Mouse (Mus musculus) gastrocnemius, postnatal 25 days (tissue): Measurements from ENCODE around the gene Hba-a1. TPM values are rescaled to one million over a fixed set of nuclear protein-coding genes. Genes with fewer than 3 reads are reported as not detected.
"Not testable (repeated sequence)": the region's sequence is repeated elsewhere in the genome, so short reads cannot be mapped to it uniquely, and the experiment has no call there.

Experiments used
- DNase-seq: peaks from one replicate; pipeline ENCODE4 v3.0.0; 2022
- total RNA-seq, 2 experiments: library from RNA; stranded (reverse); gene quantifications; 1 replicate in 1 of 2; 2 replicates in 1 of 2; pipeline ENCODE4 v1.2.3; 2021

Gene Hba-a1
- total RNA-seq, 2 experiments from 2014 or later, result 451 to 2,047 TPM

DNA sequence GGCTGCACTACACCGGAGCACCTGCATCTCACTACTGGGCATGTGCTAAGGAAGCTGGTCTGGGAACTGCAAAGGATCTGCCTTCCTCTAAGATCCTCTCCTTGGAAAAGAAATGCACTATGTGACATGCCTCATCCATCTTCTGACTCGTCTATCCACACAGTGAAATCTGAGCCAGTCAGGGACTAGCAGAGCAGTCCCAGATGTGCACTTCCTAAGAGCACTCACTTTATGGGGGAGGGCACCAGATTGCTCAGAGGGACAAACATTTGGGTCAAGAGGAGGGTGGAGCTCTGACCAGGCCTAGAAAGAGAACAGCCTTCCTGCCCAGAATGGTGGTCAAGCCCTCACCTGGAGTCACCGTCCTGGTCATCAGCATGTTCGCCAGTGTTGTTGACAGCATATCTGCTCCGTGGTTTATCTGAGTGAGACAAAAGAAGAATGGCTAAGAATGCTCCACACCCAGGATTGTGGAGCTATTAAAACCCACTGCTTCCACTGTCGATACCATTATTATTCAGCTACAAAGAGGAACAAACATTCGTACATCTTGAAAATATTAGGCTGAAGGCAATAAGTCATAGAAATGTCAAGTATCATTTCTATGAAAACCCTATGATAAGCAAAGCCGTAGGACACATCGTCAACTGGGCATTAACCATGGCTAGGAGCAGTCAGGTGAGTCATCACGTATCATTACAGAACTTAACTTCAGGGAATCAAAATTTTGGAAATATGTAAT, 20.5 kb upstream of the Hba-a1 start:
- no peak for DNase-seq

GRCm38 (mm10) chr11:32265117-32265738, 18.1 kb upstream of the Hba-a1 start:
- DNase-seq, result no peak

GRCm38 (mm10) chr11:32266194-32266593, 17.1 kb upstream of the Hba-a1 start:
- DNase-seq, result no peak

DNA sequence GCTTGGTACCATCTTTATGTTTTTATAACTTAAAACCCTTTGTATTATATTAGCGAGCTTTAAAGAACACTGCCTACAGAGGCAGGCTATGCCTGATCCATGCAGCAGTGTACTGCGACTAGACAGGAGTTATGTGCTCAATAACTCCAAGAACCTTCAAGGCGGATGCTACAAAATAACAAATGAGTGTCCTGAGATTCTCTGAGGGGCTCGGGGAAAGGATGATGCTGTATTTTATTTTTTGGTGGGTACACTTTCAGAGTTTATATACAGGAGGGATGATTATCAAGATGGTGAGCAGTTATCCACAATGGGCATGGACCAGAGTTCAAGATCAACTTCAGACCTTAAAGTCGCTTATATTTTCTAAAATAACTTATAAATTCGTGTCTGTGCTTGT, 16.5 kb upstream of the Hba-a1 start:
- DNase-seq, result no peak

GRCm38 (mm10) chr11:32267188-32267884, 16.0 kb upstream of the Hba-a1 start, which contains the start of gene Nprl3:
TSS of gene Nprl3 (minus strand) at chr11:32267707.
- peak; percentile 96 for DNase-seq

- DNase-seq, result no peak
Observed at GRCm38 (mm10) chr11:32267964-32268363, 15.3 kb upstream of the Hba-a1 start.

DNA sequence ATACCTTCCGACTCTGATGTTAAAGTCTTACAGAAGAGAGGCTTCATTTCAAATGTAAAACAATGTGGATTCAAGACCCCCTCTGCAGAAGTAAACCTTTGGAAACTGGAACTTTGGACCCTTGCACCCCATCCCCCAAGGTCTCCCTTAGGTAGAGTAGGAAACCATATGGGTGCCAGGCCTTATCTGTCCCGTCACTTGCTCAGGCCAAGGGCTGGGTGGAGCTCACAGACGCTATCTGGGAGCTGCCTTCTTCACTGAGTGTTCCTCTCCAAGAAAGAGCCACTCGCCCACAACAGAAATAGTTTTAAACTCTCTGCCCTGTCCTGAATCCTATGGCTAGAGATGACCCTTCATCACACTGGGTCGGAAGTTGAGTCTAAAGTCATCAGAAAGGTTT, 14.4 kb upstream of the Hba-a1 start:
- DNase-seq, result no peak

GRCm38 (mm10) chr11:32271178-32271577, 12.1 kb upstream of the Hba-a1 start:
- DNase-seq, result no peak

DNA sequence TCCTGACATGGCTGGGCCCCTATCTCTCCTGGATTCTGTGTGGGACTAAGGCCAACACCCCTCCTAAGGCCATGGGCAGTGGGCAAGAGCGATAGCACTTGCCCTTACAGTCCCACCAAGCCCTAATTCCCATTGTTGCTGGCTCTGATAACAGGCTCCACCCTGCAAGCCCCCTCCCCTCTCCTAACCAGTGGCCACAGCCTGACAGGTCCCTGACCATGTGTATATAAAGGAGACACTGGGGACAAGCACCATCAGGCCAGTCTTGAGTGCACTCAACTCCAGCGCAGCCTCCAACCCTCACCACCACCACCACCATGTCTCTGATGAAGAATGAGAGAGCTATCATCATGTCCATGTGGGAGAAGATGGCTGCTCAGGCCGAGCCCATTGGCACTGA, 7.0 kb upstream of the Hba-a1 start, which contains the start of gene Hba-x:
Hba-x (plus strand) TSS at position 54 of the 400 bp plus-strand sequence.
- DNase-seq, result no peak

- DNase-seq, result no peak
Observed at GRCm38 (mm10) chr11:32277736-32278457, 5.4 kb upstream of the Hba-a1 start.

DNA sequence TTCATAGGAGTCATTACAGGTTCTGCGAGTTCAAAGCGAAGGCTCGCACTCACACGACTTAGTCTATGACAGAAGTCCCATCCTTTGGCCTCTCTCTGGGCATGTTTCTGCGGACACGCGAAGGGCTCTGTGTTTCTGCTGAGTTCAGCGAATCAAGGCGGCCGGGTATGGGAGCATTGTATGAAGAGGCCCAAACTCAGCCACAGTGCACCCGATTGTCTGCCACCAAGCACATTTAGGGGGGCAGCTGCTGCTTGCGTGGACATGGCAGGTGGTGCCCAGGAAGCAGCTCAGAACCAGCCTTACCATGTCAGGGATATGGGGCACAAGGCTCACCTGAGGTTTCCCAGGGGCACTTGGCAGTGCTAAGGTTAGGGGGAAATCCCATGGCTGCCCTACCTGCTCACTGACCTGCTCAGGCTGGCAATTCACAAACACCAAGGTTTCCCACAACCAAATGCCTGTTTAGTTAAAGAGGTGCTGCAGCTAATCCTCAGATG, 4.8 kb upstream of the Hba-a1 start:
- DNase-seq, result no peak

DNA sequence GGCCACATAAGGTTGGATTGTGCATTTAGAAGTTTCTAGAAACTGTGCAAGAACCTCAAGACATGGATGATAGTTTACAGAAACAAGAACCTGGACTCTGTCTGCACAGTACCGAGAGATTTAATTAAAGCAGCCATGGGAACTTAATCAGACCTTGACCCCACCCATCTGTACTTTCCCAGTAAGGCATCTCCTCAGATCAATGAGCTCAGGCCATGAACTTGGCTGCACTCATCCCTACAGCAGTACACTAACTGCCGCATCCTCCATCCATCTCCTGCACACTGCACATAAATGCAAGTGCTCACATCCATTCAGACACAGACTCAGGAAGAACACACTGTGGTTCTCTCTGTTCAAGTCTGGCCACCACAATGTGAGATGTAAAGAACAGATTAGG, 2.7 kb upstream of the Hba-a1 start:
- DNase-seq, result no peak

DNA sequence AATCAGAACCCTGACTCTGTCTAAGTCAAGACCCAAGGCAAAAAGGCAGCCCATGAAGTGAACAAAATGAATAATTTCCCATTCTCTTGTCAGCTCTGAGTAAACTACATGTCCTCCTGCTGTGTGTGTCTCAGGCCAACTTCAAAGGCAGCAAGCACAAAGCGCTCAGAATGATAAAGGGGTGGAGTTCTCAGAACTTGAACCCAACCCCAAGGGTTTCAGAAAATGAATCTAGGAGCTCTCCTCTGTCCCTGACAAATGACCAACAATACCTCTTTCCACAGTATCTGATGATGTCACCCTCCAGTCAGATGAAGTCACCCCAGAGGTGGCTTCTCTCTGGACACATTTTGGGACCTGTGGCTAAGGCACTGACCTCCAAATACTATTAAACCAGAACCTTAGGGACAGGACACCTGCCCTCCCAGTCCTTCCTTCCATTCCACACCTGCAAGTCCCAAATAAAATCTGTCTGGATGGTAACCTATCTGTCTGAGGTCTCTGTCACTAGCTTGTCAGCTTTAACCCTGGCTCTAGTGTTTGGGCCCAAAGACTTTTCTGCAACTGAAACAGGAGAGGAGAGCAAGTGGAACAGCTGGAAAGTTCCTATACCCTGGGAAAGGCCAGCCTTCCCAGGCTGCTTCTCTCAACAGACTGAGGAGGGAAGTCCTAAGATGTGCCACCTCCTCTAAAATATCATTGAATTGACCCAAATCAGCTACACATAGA, 1.7 kb upstream of the Hba-a1 start:
- DNase-seq, result no peak

GRCm38 (mm10) chr11:32284582-32284981, 1.3 kb downstream of the Hba-a1 start:
- not testable (repeated sequence) for DNase-seq

DNA sequence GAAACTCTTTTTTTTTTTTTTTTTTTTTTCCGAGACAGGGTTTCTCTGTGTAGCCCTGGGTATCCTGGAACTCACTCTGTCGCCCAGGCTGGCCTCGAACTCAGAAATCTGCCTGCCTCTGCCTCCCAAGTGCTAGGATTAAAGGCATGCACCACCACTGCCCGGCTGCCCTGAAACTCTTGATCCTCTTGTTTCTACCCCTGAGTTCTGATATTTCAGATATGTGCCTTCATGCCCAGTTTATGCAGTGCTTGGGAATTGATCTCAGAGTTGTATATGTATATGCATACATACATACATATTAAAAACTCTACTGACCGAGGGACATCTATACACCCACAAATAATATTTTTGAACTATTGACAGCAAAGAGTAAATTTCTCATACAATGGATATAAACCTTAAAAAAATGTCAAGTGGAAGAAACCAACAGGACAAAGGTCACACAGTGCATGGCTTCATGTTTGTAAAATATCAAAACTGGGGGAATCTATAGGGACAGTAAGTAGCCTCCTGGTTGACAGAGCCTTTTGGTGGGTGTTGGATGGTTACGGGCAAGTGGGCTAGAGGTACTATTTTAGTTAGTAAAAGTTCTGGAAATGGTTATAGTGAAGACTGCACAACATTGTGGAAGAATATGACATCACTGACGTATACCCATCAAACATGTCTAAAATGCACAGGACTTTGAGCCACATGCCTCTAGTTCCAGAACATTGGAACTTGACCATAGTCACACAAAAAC, 1.9 kb downstream of the Hba-a1 start:
- DNase-seq, result no peak

DNA sequence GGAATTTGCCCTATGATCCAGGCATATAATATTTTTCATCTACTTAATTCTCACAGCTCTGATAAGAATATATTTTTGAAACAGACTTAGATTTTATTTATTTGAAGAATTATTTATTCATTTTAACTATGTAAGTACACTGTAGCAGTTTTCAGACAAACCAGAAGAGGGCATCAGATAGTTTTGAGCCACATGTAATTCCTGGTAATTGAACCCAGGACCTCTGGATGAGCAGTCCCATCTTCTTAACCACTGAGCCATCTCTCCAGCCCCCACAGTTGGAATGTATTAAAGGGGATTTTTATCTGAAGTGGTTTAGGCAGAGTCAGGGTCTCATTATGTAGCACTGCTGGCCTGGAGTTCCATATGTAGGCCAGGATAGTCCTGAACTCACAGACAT, 2.6 kb downstream of the Hba-a1 start:
- not testable (repeated sequence) for DNase-seq

DNA sequence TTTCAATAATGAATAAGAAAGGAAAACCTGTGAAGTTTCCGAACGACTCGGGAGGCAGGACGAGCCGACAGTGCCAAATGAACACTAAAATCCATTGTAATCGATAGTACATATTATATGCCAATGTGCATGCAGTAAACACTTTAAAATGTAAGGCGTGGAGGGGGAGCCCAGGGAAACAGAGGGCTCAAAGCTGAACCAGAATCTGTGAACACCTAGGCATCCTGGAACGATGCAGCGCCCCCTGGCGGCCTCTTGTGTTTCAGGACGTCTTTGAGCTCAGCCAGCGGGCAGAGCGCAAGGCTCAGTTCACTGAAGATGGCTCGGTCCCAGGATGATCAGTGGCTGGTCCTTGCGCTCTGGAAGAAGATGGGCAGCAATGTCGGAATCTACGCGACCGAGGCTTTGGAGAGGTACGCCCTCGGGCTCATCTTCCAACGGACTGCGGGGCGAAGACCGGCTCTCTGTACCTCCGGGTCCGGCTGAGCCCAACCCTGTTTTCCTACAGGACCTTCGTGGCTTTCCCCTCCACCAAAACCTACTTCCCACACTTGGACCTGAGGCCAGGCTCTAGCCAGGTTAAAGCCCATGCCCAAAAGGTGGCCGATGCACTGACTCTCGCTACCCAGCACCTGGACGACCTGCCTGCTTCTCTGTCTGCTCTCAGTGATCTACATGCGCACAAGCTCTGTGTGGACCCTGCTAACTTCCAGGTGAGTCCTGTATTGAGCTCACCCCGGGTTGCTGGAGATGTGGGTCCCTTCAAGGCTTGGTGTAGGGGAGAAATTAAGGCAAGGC, 3.6 kb downstream of the Hba-a1 start, which contains the start of gene Hbq1b:
Hbq1b (plus strand) TSS at position 271 of the 798 bp plus-strand sequence.
- peak; percentile 52 for DNase-seq

DNA sequence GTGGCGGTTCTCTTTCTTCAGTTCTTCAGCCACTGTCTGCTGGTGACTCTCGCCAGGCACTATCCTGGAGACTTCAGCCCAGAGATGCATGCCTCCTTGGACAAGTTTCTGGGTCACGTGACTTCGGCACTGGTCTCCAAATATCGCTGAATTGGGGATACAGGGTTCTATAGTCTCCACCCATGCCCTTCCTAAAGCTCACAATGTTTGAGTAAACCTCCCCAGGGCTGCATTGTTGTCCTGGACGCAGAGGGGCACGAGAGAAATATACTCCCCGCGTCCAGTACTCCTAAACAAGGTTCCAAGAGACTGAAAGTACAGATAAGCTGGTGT, 4.1 kb downstream of the Hba-a1 start:
- DNase-seq, result no peak

- not testable (repeated sequence) for DNase-seq
Observed at GRCm38 (mm10) chr11:32292819-32293218, 9.5 kb downstream of the Hba-a1 start.

GRCm38 (mm10) chr11:32293479-32293878, 10.2 kb downstream of the Hba-a1 start:
- not testable (repeated sequence) for DNase-seq
